Mouse (Mus musculus): ENCODE data around the gene Med13l.

The Med13l gene

DNA sequence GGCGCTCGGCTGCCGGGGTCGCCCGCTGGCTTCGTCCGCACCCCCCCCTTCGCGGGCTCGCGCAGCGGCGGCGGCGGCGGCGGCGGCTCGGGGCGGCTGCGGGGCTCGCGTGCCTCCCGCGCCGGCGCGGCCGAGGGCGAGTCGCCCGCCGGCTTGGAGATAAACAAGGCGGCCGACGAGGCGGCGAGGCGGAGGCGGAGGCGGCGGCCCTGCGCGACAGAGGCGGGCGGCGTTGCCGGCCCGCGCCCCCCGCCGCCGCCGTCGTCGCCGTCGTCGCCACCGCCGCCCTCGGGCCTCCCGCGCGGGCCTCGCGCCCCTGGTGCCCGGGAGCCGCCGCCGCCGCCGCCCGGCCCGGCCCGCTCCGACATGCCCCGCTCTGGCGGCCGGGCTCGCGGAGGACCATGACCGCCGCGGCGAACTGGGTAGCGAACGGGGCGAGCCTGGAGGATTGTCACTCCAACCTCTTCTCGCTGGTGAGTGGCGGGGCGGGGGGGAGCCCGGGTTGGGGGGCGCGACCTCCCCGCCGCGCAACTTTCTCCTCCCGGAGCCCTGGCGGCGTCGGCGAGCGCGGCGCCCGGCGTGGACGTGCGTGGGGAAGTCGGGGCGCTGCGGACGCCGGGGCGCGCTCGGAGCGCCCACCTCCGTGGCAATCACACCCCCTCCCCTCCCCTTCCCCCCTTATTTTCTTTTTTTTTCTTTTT, at the start of gene Med13l:
Med13l (plus strand) TSS at position 295 of the 701 bp plus-strand sequence.
- in situ Hi-C loops (cut with MboI; ENCODE audit: low pct_unique_long_range_greater_than_20kb in 1 of 2, low sequenced_read_pairs in 2 of 2, unreplicated experiment in 1 of 2), result no loop called here

DNA sequence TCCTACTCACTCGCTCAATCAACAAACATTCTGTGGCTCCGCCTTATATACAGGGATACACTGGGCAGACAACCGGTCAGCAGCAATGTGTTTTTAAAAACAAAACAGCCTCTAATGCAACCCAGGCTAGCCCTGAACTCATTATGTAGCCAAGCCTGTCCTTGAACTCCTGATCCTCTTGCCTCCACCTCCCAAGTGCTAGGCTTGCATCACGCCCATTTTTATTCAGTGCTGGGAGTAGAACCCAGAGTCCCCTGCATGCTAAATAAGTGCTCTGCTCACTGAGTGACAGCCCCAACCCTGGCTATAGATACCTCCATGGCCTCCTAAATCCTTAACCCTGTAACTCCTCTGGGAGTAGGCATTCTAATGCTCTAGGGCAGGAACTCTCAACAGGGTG, 49.5 kb upstream of the Med13l start:
- in situ Hi-C loops (cut with MboI; ENCODE audit: low pct_unique_long_range_greater_than_20kb in 1 of 2, low sequenced_read_pairs in 2 of 2, unreplicated experiment in 1 of 2), result no loop called here

DNA sequence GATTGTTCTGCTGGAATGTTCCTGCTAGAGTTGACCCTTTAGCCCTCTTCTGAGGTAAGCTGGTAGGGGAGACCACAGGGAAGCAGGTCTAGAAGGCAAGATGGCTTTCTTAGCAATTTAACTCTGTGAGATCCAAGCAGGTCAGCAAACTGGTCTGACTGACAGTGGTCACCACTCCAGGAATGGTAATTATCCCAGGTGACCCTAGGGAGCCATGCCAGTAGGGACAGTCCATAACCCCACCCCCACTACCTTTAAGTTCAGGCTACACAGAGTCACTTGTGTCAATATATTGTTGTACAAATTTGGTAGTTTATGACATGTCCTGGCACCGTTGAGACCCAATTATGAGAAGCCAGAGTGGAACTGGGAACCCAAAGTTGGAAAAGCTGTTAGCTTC, 47.5 kb upstream of the Med13l start:
- in situ Hi-C loops (cut with MboI; ENCODE audit: low pct_unique_long_range_greater_than_20kb in 1 of 2, low sequenced_read_pairs in 2 of 2, unreplicated experiment in 1 of 2), result no loop called here

DNA sequence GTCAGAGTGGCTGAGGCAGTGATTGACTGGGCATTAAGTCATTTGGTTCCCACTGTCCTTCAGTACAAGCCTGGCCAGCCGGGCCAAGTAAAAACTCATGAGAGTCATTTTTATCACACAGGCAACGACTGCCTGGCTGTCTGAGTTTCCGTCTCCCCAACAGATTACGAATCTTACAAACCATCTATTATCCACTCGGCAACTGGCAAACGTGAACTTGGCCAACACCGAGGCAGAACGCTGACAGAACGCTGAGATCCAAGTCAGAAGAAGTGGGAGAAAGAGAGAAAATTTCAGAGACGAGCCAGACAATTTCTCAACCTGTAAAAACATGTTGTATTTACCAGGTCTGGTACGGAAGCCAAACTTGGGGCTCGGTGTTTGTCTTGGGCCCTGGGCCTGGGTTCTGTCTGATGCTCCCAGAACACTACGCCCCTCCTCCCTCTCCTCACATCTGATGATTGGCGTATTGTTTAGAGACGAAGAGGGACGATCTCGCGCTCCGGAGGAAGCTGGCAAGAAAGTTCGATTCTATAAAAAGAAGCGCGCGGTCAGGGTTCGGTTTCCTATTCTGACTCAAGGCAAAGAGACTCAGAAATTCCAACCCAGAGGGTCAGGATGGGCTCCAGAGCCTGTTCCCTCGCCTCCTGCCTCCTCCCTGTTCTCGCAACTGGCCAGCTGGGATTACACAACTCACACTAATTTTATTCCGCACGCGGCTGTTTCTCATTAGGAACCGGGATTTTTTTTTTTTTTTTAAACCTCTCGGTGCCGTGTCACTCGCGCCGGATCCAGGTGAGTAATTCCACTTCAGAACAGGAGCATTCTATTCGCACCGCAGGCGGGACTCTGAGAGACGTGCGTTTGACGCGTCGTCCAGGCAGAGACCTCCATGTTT, 46.6 kb upstream of the Med13l start:
- in situ Hi-C loops (cut with MboI; ENCODE audit: low pct_unique_long_range_greater_than_20kb in 1 of 2, low sequenced_read_pairs in 2 of 2, unreplicated experiment in 1 of 2), result no loop called here

DNA sequence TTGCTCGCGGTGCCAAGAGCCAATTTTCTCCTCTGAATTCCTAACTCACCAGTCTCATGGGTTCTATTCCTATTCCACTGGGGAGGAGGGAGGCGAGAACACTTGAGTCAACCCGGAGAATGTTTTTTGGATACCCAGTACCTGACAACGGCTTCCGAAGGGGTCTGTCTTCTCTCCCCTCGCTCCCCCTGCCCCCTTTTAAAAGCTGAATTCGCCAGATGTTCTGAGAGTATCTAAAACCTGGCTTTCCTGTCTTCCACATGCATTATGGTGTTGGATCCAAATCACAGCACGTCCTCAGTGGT, 46.0 kb upstream of the Med13l start:
- in situ Hi-C loops (cut with MboI; ENCODE audit: low pct_unique_long_range_greater_than_20kb in 1 of 2, low sequenced_read_pairs in 2 of 2, unreplicated experiment in 1 of 2), result no loop called here

DNA sequence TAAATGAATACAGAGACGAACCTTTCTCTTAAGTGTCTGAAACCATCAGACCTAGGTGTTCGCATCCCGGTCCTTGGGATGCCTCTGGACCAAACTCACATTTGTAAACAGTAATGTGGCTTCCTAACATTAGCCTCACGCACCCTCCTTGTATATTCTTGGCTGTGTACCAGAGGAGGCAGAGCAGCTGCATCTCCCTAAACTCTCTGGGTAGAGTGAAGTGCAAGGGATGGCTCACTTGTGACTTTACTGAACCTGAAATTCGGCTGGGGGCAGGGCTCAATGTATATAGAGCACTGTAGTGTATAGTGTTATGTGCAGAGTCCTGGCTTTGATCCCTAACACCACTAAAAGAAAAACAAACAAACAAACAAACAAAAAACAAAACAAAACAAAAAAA, 45.6 kb upstream of the Med13l start:
- in situ Hi-C loops (cut with MboI; ENCODE audit: low pct_unique_long_range_greater_than_20kb in 1 of 2, low sequenced_read_pairs in 2 of 2, unreplicated experiment in 1 of 2), result no loop called here

DNA sequence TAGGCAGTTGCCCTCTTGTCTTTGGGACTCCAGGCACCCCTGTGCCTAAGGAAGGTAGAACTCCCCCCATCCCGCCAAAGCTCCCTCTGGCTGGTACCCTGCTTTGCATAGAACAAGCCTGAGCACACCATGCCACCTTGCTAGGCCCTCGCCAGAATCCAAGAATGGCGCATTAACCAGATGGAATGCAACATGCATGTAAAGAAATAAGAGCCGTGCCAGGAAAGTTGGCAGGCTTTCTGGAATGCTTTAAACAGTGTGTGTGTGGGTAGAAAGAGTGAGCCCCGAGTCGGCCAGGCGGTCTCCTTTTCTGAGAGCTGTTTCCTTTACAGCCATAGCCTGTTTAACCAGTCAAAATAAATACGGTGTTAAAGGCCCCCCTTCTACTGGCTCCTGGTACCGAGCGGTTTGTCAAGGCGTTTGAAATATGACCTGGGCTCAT, 45.2 kb upstream of the Med13l start:
- in situ Hi-C loops (cut with MboI; ENCODE audit: low pct_unique_long_range_greater_than_20kb in 1 of 2, low sequenced_read_pairs in 2 of 2, unreplicated experiment in 1 of 2), result no loop called here

DNA sequence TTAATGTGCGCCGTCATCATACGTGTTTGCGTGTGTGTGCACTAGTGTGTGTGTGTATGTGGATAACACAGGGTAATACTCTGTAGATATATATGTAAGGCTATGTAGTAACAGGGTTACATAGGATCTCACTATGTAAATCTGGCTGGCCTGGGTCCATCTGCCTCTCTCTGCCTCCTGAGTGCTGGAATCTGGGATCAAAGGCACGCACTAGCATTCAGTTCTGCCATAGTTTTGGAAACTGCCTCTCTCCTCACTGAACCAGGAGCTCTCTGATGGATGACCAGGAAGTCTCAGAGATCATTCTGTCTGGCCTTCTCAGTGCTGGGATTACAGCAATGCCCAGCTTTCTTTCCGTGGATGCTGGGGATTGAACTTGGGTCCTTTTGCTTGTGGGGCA, 44.4 kb upstream of the Med13l start:
- in situ Hi-C loops (cut with MboI; ENCODE audit: low pct_unique_long_range_greater_than_20kb in 1 of 2, low sequenced_read_pairs in 2 of 2, unreplicated experiment in 1 of 2), result no loop called here

DNA sequence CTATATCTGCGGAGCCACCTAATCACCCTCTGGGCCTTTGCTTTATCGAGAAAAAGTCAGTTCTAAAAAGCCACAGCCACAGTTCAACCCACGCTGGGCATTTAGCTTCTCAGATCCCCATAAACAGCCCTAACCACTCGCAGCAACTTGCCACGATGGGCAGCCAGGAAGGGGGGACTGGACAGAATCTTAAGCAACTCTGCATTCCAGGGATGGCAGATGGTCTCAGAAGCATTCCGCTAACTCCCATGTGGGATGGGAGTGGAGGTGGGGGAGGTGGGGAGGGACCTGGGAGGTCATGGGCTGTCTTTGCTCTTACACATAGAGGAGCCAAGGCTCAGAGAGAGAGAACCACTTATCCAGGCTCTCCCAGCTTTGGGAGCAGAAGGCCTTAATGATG, 44.0 kb upstream of the Med13l start:
- in situ Hi-C loops (cut with MboI; ENCODE audit: low pct_unique_long_range_greater_than_20kb in 1 of 2, low sequenced_read_pairs in 2 of 2, unreplicated experiment in 1 of 2), result no loop called here

DNA sequence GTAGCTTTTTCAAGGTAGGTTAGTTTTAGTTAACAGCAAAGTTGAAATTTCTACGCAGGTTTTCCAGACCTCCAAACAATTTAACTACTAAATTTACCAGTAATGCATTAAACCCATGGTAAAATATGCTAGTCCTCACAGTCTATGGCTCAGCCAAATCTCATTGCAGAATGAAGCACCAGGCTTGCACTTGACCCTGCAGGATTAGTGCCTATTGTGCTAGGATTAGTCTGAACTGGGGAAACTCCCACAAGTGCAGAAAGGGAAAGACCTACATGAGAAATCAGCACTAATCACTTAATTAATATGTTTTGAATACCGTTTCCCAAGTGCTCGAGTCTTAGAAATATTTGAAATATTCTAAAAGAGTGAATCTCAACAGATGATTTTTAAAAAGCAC, 40.0 kb upstream of the Med13l start:
- in situ Hi-C loops (cut with MboI; ENCODE audit: low pct_unique_long_range_greater_than_20kb in 1 of 2, low sequenced_read_pairs in 2 of 2, unreplicated experiment in 1 of 2), result no loop called here

DNA sequence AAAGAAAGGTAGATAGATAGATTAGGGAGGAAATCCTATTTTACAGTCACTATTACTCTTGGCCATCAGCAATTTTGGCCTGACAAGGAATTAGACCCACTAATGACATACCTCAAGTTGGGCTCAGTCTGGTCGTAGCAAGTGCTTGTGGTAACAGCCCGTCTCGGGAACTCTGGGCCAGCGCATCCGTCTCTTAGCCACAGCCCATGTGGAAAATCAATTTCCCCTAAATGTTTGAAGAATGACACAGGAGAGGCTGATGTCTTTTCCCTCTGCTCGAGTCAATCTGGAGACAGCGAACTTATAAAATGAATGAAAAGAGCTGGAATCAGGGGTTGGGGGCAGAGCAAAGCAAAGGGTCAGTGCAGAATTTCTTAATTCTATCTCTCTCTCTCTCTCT, 36.1 kb upstream of the Med13l start:
- in situ Hi-C loops (cut with MboI; ENCODE audit: low pct_unique_long_range_greater_than_20kb in 1 of 2, low sequenced_read_pairs in 2 of 2, unreplicated experiment in 1 of 2), result no loop called here

DNA sequence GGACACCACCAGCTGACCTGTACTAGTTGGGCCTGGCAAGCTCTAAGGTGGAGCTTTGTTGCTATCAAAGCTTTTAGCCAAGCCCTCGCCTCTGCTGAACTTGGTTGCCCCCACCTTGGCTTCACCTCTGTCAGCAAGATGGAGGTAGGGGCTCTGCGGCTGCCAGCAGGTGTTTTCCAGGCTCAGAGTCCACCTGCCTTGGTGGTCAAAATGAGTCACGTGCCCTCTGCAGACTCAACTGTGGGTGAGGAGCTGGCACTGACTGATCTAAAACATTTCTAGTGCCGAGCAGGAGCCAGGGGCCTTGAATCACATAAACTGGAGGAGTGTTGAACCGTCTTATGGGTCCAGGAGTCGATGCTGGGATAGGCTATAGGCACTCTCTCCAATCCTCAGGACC, 34.8 kb upstream of the Med13l start:
- in situ Hi-C loops (cut with MboI; ENCODE audit: low pct_unique_long_range_greater_than_20kb in 1 of 2, low sequenced_read_pairs in 2 of 2, unreplicated experiment in 1 of 2), result no loop called here

DNA sequence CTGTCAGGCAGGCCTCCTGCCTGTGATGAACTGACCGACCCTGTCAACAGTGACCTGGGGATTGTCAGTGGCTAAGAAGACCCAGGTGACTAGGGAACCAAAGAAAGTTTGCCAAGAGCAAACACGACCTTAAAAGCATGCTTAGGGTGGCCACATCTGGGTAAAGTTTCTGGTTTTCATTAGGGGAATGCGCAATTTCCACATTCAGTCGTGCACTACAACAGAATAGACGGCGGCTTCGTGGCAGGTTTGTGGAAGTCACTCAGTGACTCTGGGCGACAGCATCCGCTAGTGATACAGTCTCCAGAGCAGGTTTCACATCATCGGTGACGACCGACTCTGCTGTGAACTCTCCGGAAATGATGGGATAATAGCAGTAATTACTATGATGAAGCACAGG, 34.0 kb upstream of the Med13l start:
- in situ Hi-C loops (cut with MboI; ENCODE audit: low pct_unique_long_range_greater_than_20kb in 1 of 2, low sequenced_read_pairs in 2 of 2, unreplicated experiment in 1 of 2), result no loop called here

DNA sequence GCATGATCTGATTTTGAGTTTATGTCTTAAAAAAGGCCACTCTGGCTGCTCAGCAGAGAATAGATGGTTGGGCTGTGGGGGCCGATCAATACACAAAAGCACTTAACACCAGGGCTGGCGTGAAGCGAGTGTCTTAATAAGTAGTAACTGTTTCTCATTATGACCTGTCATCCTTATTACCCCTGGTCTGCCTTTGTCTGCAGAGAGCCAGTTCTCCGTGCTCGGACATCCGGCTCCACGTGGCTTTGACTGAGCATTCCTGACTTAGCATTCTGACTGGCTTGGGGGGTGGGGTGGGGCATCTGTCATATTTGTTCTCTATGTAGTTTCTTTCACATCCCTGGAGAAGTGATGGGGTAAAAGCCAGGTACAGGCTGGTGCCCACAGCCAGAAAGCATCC, 31.2 kb upstream of the Med13l start:
- in situ Hi-C loops (cut with MboI; ENCODE audit: low pct_unique_long_range_greater_than_20kb in 1 of 2, low sequenced_read_pairs in 2 of 2, unreplicated experiment in 1 of 2), result no loop called here

DNA sequence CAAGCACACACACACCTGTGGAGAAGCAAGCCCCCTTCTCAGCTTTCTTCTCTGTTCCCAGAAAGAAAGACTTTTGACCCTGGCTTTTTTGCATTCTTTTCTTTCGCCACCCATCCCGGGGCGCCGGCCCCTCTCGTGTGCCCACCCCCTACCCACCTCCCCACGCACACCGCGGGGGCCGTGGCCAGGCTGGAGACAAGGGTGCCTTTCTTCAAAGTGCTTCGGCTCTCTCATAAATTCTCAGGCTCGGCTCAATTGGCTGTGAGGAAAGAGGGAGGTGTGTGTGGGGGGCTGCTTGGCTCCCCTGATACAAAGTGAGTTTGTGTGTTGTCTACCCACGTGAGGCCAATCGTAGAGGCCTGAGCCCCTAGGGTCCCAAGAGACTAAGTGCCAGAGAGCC, 28.4 kb upstream of the Med13l start:
- in situ Hi-C loops (cut with MboI; ENCODE audit: low pct_unique_long_range_greater_than_20kb in 1 of 2, low sequenced_read_pairs in 2 of 2, unreplicated experiment in 1 of 2), result no loop called here

DNA sequence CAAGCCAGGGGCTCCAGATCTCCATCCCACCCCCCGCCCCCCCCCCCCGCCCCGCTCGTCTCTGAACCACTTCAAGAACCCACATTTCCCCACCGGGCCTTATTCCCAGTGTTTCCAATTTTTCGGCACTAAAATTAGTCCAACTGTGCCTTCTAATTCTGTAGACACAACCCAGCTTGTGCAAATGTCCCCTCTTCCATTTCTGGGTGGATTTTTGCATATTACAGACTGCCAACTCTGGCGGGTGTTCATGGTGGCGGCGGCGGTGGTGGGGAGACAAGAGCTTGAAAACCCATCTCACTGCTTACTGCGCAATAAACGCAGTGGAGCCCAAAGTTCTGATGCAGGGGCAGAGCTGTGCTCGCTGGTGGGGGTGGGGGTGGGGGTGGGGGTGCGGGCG, 27.8 kb upstream of the Med13l start:
- in situ Hi-C loops (cut with MboI; ENCODE audit: low pct_unique_long_range_greater_than_20kb in 1 of 2, low sequenced_read_pairs in 2 of 2, unreplicated experiment in 1 of 2), result no loop called here

DNA sequence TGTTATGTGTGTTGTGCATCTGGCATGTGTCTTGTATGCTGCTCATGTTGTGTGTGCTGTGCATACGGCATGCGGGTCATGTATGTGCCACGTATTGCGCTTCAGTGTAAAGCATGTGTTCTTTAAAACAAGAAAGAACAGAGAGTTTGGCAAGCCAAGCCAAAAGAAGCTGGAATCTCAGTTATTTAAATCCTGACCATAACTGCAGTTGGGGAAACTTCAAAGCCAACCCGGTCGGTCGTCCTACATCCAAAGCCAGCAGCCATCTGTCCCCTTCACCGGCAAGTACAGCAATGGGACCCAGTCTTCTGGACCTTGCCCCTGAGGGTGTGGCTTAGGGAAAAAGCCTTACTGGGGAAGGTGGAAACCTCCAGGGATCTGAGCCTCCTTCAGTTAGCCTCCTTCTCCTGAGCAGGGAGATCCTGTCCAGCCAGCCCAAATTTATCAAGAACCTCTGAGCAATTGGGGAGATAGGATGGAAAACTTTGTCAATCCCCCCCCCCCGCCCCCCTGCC, 26.0 kb upstream of the Med13l start:
- in situ Hi-C loops (cut with MboI; ENCODE audit: low pct_unique_long_range_greater_than_20kb in 1 of 2, low sequenced_read_pairs in 2 of 2, unreplicated experiment in 1 of 2), result no loop called here

DNA sequence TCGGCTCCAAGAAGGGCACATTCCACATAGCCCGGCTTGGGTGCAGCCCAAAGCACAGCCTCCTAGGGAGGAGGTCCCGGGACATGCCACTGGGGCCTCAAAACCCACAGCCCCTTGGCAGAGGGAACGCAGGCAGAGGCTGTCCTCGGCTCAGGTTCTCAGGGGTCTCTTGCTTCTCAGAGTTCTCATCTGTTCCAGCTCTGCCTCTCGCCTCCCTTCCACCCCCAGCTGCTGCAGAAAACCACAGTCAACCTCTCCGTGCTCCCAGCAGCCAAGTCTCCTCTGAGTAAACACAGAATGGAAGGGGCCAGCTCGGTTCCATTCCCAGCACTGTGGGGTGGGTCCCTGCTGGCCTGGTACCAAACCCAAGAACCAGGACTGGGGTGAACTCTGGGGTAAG, 25.3 kb upstream of the Med13l start:
- in situ Hi-C loops (cut with MboI; ENCODE audit: low pct_unique_long_range_greater_than_20kb in 1 of 2, low sequenced_read_pairs in 2 of 2, unreplicated experiment in 1 of 2), result no loop called here

DNA sequence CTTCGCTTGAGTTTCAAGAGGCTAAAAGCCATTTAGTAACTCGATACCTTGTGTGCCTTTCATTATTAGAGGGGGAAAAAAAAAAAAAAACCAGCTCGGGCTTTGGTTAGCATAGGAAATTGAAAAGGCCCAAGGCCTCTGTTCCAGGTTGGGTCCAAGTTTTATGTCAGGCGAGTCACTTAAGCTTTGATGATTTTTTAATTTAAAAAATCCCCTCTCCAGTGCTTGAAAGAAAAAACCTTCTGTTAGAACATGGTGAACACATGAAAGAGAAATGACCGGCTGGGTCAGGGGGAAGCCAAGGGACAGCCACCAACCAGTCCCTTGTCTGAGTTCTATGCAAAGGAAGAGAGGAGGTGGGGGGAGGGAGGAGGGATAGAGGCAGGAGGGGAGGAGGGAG, 22.0 kb upstream of the Med13l start:
- in situ Hi-C loops (cut with MboI; ENCODE audit: low pct_unique_long_range_greater_than_20kb in 1 of 2, low sequenced_read_pairs in 2 of 2, unreplicated experiment in 1 of 2), result no loop called here

DNA sequence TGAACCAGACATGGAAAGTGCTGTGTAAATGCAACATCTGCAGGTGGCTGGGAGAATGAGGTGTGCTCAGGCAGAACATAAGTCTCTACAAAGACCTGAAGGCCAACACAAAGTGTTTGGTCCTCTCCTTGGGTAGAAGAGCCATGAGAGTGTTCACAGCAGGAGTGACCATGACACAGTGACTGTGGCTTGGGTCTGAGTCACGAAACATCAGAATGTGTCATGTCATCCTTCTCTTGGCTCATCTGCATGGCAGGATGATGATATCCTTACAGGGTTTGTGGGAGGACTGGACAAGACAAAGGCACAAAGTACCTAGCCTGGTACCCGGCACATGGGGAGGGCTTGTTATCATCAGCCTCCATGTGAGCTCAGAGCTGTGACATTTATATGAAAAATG, 16.7 kb upstream of the Med13l start:
- in situ Hi-C loops (cut with MboI; ENCODE audit: low pct_unique_long_range_greater_than_20kb in 1 of 2, low sequenced_read_pairs in 2 of 2, unreplicated experiment in 1 of 2), result no loop called here
